Mouse (Mus musculus): ENCODE results near the gene Camkmt. TPM values are rescaled to one million over a fixed set of nuclear protein-coding genes. Genes with fewer than 3 reads are reported as not detected.

Gene Camkmt
- polyA plus RNA-seq, 1 experiment from 2014 or later = 20.4 TPM

DNA sequence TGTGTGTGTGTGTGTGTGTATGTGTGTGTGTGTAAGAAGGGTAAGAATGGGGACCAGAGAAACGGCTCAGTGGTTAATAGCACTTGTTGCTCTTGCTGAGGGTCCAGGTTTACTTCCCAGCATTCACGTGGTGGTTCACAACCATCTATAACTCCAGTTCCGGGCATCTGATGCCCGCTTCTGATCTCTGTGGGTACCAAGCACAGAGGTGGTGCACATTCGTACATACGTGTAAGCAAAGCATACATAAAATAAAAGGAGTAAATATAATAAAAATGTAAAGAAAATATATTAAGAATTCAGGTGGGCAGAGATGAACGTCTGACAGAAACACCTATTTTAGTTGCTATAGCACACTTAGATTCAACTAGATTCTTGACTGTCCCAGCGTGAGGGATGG lies 260.9 kb downstream of the Camkmt start:
- DNase-seq (ENCODE audit: low spot score) (no peak), ATAC-seq (ENCODE audit: low FRiP score) (no peak)
- Histone ChIP-seq H3K9ac (no peak overlapping the region), H3K9me3 (ENCODE audit: control insufficient read depth, low read length) (no peaks in the 10 kb centered on the region), H3K4me3 (replicated peaks; ENCODE audit: low read length) (no peak overlapping the region), H3K27me3 (ENCODE audit: control insufficient read depth, insufficient read depth, low read length) (no peaks in the 10 kb centered on the region), H3K4me1 (replicated peaks; ENCODE audit: control insufficient read depth, insufficient read depth, low read length) (no peaks in the 10 kb centered on the region), H3K4me2 (replicated peaks) (no peak overlapping the region), H3K36me3 (replicated peaks; ENCODE audit: control insufficient read depth, insufficient read depth) (no peaks in the 10 kb centered on the region), H3K27ac (no peak overlapping the region)
- 92% methylated on average over 8 of the region's 8 CpGs for WGBS

DNA sequence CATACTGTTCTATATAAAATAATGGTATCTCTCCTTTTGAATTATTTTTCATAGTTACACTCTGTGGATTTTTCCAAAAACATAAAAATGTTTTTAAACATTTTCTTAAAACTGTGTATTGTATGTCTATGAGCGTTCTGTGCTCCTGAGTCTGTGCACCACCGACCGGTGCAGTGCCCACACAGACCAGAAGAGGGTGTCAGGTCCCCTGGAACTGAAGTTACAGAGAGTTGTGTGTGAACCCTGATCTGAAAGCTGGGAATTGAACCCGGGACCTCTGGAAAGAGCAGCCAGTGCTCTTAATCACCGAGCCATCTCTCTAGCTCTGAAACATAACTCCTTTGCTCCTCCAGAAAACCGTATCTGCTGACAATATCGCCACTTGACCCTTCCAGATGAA lies 262.4 kb downstream of the Camkmt start:
- H3K36me3 ChIP-seq (replicated peaks; ENCODE audit: control insufficient read depth, insufficient read depth) = no peaks in the 10 kb centered on the region
- WGBS = 87% methylated on average over 7 of the region's 7 CpGs
- no peak for ATAC-seq (ENCODE audit: low FRiP score)
- no peak for DNase-seq (ENCODE audit: low spot score)
- H3K4me1 ChIP-seq (replicated peaks; ENCODE audit: control insufficient read depth, insufficient read depth, low read length) = no peaks in the 10 kb centered on the region
- H3K27ac ChIP-seq = no peak overlapping the region
- H3K9me3 ChIP-seq (ENCODE audit: control insufficient read depth, low read length) = no peaks in the 10 kb centered on the region
- no peak overlapping the region for H3K4me2 ChIP-seq (replicated peaks)
- no peaks in the 10 kb centered on the region for H3K27me3 ChIP-seq (ENCODE audit: control insufficient read depth, insufficient read depth, low read length)
- H3K4me3 ChIP-seq (replicated peaks; ENCODE audit: low read length) = no peak overlapping the region
- no peak overlapping the region for H3K9ac ChIP-seq

DNA sequence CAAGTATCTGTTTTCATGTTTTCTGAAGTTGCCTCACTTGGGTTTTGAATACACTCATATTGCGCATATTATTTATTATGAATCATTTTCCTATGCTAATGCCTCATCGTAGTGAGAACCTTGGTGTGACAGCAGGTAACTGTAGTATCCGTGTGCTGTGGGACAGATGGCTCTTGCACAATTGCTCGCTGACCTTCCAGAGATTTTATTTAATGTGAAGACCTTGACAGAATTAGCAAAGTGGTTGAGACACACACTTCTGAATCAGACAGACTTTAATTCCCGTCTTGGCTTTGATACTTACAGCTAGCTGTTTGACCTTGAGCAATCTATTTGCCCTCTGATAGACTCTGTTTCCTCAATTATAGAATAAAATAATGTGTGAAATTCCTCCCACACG lies 262.8 kb downstream of the Camkmt start:
- no peak for DNase-seq (ENCODE audit: low spot score)
- WGBS = 75% methylated on average over 6 of the region's 6 CpGs
- no peak overlapping the region for H3K9ac ChIP-seq
- no peaks in the 10 kb centered on the region for H3K36me3 ChIP-seq (replicated peaks; ENCODE audit: control insufficient read depth, insufficient read depth)
- H3K4me2 ChIP-seq (replicated peaks) = no peak overlapping the region
- H3K27ac ChIP-seq = no peak overlapping the region
- no peaks in the 10 kb centered on the region for H3K4me1 ChIP-seq (replicated peaks; ENCODE audit: control insufficient read depth, insufficient read depth, low read length)
- no peaks in the 10 kb centered on the region for H3K9me3 ChIP-seq (ENCODE audit: control insufficient read depth, low read length)
- no peak for ATAC-seq (ENCODE audit: low FRiP score)
- H3K4me3 ChIP-seq (replicated peaks; ENCODE audit: low read length) = no peak overlapping the region
- no peaks in the 10 kb centered on the region for H3K27me3 ChIP-seq (ENCODE audit: control insufficient read depth, insufficient read depth, low read length)

DNA sequence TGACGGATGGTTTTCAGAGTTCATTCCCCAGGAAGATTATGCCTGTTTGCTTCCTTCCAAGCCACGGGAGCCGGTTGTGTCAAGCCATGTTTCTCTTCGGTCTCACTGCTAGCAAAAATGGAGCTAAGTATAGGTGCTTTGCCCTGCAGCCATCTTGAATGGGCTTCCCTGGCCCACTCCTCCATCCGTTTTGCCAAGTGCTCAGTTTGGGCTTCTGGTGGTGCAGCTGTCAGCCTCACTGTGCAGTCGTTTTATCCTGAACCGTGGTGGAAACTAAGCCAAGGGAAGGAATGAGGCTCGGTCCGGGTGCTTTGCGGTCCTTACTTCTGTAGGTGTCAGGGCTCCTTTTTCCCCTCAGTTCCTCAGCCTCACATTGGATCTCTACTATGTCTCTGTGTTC lies 263.3 kb downstream of the Camkmt start:
- no peak overlapping the region for H3K9ac ChIP-seq
- WGBS = 81% methylated on average over 10 of the region's 10 CpGs
- DNase-seq (ENCODE audit: low spot score) = no peak

DNA sequence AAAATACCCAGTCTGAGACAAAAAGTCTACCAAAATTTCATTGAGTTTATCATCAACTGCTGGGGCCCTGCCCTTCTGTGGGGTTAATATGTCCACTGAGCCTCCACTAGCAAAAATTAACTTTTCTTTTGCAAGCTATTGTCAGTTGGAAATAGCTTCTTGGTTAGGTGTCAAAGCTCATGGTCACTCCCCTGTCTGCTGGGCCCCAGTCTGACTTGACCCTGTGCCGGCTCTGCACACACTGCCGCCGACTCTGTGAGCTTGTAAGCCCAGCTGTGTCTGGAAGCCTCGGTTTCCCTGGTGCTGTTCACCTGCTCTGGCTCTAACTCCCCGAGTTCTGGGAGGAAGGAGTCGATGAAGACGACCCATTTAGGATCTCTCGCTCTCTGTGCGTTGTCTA lies 265.0 kb downstream of the Camkmt start:
- no peak overlapping the region for H3K9ac ChIP-seq
- no peaks in the 10 kb centered on the region for H3K9me3 ChIP-seq (ENCODE audit: control insufficient read depth, low read length)
- H3K27me3 ChIP-seq (ENCODE audit: control insufficient read depth, insufficient read depth, low read length) = no peaks in the 10 kb centered on the region
- H3K4me2 ChIP-seq (replicated peaks) = no peak overlapping the region
- no peak overlapping the region for H3K27ac ChIP-seq
- no peak for DNase-seq (ENCODE audit: low spot score)
- H3K4me1 ChIP-seq (replicated peaks; ENCODE audit: control insufficient read depth, insufficient read depth, low read length) = no peaks in the 10 kb centered on the region
- H3K4me3 ChIP-seq (replicated peaks; ENCODE audit: low read length) = no peak overlapping the region
- 93% methylated on average over 9 of the region's 9 CpGs for WGBS
- H3K36me3 ChIP-seq (replicated peaks; ENCODE audit: control insufficient read depth, insufficient read depth) = no peaks in the 10 kb centered on the region
- no peak for ATAC-seq (ENCODE audit: low FRiP score)

More for the DNA sequence above, 263.3 kb downstream of the Camkmt start:
- Histone ChIP-seq H3K27ac (no peak overlapping the region), H3K27me3 (ENCODE audit: control insufficient read depth, insufficient read depth, low read length) (no peaks in the 10 kb centered on the region), H3K9me3 (ENCODE audit: control insufficient read depth, low read length) (no peaks in the 10 kb centered on the region), H3K36me3 (replicated peaks; ENCODE audit: control insufficient read depth, insufficient read depth) (no peaks in the 10 kb centered on the region), H3K4me3 (replicated peaks; ENCODE audit: low read length) (no peak overlapping the region), H3K4me1 (replicated peaks; ENCODE audit: control insufficient read depth, insufficient read depth, low read length) (no peaks in the 10 kb centered on the region), H3K4me2 (replicated peaks) (no peak overlapping the region)
- ATAC-seq (ENCODE audit: low FRiP score) = no peak

DNA sequence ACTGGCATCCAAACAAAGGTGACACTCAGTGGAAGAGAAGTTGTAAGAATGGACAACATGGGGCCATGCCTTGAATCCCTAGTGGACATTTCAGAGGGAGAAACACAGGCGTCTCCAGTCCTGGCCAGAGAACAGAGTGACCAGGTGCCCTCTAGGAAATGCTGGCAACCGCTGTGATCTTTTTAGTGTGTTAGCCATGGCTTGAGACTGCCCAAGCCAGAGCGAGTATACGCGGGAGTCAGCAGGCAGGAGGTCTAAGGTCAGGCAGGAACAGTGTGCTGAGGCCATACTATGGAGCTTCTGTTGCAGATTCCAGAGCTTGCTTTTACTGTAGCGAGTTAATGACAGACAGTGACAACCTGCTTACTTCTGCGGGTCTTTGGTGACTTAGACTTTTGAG lies 270.7 kb downstream of the Camkmt start:
- Histone ChIP-seq H3K9me3 (ENCODE audit: control insufficient read depth, low read length) (no peaks in the 10 kb centered on the region), H3K36me3 (replicated peaks; ENCODE audit: control insufficient read depth, insufficient read depth) (no peaks in the 10 kb centered on the region), H3K4me1 (replicated peaks; ENCODE audit: control insufficient read depth, insufficient read depth, low read length) (no peaks in the 10 kb centered on the region), H3K9ac (no peak overlapping the region), H3K27me3 (ENCODE audit: control insufficient read depth, insufficient read depth, low read length) (no peaks in the 10 kb centered on the region), H3K4me2 (replicated peaks) (no peak overlapping the region), H3K4me3 (replicated peaks; ENCODE audit: low read length) (no peak overlapping the region), H3K27ac (no peak overlapping the region)
- ATAC-seq (ENCODE audit: low FRiP score) (no peak), DNase-seq (ENCODE audit: low spot score) (no peak)
- WGBS = 89% methylated on average over 7 of the region's 7 CpGs

DNA sequence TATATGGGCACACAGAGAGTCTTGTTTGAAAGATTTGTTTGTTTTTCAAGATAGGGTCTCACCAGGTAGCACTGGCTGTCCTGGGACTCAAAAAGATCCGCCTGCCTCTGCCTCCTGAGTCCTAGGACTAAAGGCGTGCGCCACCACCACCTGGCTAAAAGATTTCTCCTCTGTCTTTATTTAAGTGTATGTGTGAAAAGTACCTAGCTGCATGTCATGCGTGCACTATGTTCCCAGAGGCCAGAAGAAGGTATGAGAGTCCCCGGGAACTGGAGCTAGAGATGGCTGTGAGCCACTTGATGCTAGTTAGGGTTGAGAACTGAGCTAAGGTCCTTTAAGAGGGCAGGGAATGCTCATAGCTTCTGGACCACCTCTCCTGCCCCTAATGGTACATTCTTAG lies 277.0 kb downstream of the Camkmt start:
- Histone ChIP-seq H3K4me1 (replicated peaks; ENCODE audit: control insufficient read depth, insufficient read depth, low read length) (0 out of 2 replicates have a peak, but pooled peaks cover 4% of the 10 kb centered on the region), H3K27ac (no peak overlapping the region), H3K9ac (no peak overlapping the region), H3K4me2 (replicated peaks) (no peak overlapping the region), H3K9me3 (ENCODE audit: control insufficient read depth, low read length) (no peaks in the 10 kb centered on the region), H3K27me3 (ENCODE audit: control insufficient read depth, insufficient read depth, low read length) (no peaks in the 10 kb centered on the region), H3K4me3 (replicated peaks; ENCODE audit: low read length) (no peak overlapping the region), H3K36me3 (replicated peaks; ENCODE audit: control insufficient read depth, insufficient read depth) (no peaks in the 10 kb centered on the region)
- DNase-seq (ENCODE audit: low spot score) (no peak), ATAC-seq (ENCODE audit: low FRiP score) (no peak)
- 97% methylated on average over 5 of the region's 5 CpGs for WGBS

DNA sequence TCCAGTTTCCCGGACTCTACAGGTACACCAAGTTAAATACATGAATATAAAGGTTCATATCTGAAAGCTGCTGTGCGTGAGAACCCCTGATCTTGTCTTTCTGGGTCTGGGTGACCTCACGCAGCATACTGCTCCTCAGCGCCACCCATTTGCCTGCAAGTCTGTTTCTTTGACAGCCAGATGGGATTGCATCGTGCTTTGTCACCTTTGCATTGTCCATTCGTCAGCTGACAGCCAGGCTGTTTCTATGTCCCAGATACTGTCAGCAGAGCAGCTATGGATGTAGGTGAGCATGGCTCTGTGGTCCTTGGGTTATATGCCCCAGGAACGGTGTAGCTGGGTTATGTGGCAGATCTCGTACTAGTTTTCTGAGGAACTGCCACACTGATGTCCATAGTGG lies 278.4 kb downstream of the Camkmt start:
- H3K27ac ChIP-seq = no peak overlapping the region
- H3K27me3 ChIP-seq (ENCODE audit: control insufficient read depth, insufficient read depth, low read length) = no peaks in the 10 kb centered on the region
- no peak overlapping the region for H3K4me3 ChIP-seq (replicated peaks; ENCODE audit: low read length)
- DNase-seq (ENCODE audit: low spot score) = no peak
- no peak for ATAC-seq (ENCODE audit: low FRiP score)
- H3K4me2 ChIP-seq (replicated peaks) = no peak overlapping the region
- no peaks in the 10 kb centered on the region for H3K36me3 ChIP-seq (replicated peaks; ENCODE audit: control insufficient read depth, insufficient read depth)
- H3K9ac ChIP-seq = no peak overlapping the region
- no peaks in the 10 kb centered on the region for H3K9me3 ChIP-seq (ENCODE audit: control insufficient read depth, low read length)
- 72% methylated on average over 8 of the region's 8 CpGs for WGBS
- 0 out of 2 replicates have a peak, but pooled peaks cover 4% of the 10 kb centered on the region for H3K4me1 ChIP-seq (replicated peaks; ENCODE audit: control insufficient read depth, insufficient read depth, low read length)

DNA sequence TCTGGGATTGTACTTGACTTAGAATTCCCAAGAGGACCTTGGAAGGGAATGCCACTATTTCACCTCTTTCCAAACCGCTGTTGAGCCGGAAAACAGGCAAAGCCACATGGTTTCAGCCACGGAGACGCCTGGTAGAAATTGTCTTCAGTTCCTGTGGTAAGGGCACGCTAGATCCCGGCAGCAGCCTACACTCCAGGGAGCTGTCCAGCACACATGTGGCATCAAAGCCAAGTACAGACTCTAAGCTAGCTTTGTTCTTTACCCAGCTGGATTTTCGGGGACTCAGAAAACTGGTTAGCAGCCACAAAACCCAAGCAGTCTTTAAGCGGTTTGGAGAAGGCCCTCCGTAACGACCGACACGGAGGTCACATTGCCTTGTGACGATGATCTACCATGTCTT lies 281.7 kb downstream of the Camkmt start:
- no peaks in the 10 kb centered on the region for H3K36me3 ChIP-seq (replicated peaks; ENCODE audit: control insufficient read depth, insufficient read depth)
- no peak overlapping the region for H3K27ac ChIP-seq
- no peak for ATAC-seq (ENCODE audit: low FRiP score)
- H3K4me1 ChIP-seq (replicated peaks; ENCODE audit: control insufficient read depth, insufficient read depth, low read length) = no peaks in the 10 kb centered on the region
- no peak overlapping the region for H3K4me3 ChIP-seq (replicated peaks; ENCODE audit: low read length)
- H3K4me2 ChIP-seq (replicated peaks) = no peak overlapping the region
- 89% methylated on average over 13 of the region's 13 CpGs for WGBS
- DNase-seq (ENCODE audit: low spot score) = no peak
- H3K9me3 ChIP-seq (ENCODE audit: control insufficient read depth, low read length) = no peaks in the 10 kb centered on the region
- H3K27me3 ChIP-seq (ENCODE audit: control insufficient read depth, insufficient read depth, low read length) = no peaks in the 10 kb centered on the region
- H3K9ac ChIP-seq = no peak overlapping the region

DNA sequence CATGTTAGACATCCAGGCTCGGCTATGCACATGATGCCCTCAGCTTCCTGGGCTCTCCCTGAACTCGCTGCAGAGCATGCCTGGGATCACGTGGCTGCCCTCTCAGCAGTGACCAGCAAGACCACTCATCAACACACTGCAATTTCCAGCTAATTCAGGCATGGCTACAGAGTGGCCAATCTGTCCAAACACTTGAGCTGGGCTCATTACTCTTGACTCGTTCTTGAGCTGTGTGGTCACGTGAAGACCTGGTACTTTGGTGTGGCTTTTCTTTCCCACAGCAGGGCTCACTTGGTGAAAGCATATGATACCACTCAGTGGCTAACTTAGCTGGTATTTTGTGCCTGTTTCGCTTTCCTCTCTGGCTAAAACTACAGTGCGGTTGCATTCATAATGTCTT lies 282.2 kb downstream of the Camkmt start:
- Histone ChIP-seq H3K36me3 (replicated peaks; ENCODE audit: control insufficient read depth, insufficient read depth) (no peaks in the 10 kb centered on the region), H3K27ac (no peak overlapping the region), H3K4me1 (replicated peaks; ENCODE audit: control insufficient read depth, insufficient read depth, low read length) (no peaks in the 10 kb centered on the region), H3K27me3 (ENCODE audit: control insufficient read depth, insufficient read depth, low read length) (no peaks in the 10 kb centered on the region), H3K9ac (no peak overlapping the region), H3K9me3 (ENCODE audit: control insufficient read depth, low read length) (no peaks in the 10 kb centered on the region), H3K4me2 (replicated peaks) (no peak overlapping the region), H3K4me3 (replicated peaks; ENCODE audit: low read length) (no peak overlapping the region)
- ATAC-seq (ENCODE audit: low FRiP score) = no peak
- DNase-seq (ENCODE audit: low spot score) = no peak
- 90% methylated on average over 7 of the region's 7 CpGs for WGBS
